Mouse (Mus musculus) heart, embryonic 14.5 days (tissue): ENCODE measurements at regions not wholly inside any gene's neighbourhood (a gene's known extent, or its start where the extent isn't known, plus 50 kb on each side); places are given as distances from the start of the nearest gene placed in this dataset.

Experiments used
- ATAC-seq: fragments of 200-750 bp; cut with Nextera tagmentation; 2 replicates; pipeline ENCODE4 v1.8.0; 2017; ENCODE audit warnings: low read depth, moderate TSS enrichment; ENCODE audit not compliant: insufficient number of reproducible peaks, insufficient read depth, low FRiP score
- H3K27ac ChIP-seq, 2 experiments: fragments of 200-500 bp in 1 of 2; fragments of 300-500 bp in 1 of 2; sonication (generic) in 1 of 2; replicated peaks in 1 of 2; 2 replicates each; pipeline ENCODE4 v1.5.1; 2012 to 2014; ENCODE audit warnings: low read depth in 2 of 2, low read length in 2 of 2, control low read depth in 1 of 2, mild to moderate bottlenecking in 1 of 2, mixed read lengths in 1 of 2; ENCODE audit not compliant: control insufficient read depth in 1 of 2, insufficient read depth in 1 of 2
- H3K27me3 ChIP-seq: fragments of 300-500 bp; sonication (generic); 2 replicates; pipeline ENCODE4 v1.6.1; 2014; ENCODE audit warnings: mild to moderate bottlenecking, low read length, control low read depth; ENCODE audit not compliant: control insufficient read depth, insufficient read depth
- H3K36me3 ChIP-seq: fragments of 300-500 bp; sonication (generic); 2 replicates; pipeline ENCODE4 v1.6.1; 2014; ENCODE audit warnings: mild to moderate bottlenecking, control low read depth, low read length, mixed read lengths; ENCODE audit not compliant: control insufficient read depth, insufficient read depth
- H3K4me1 ChIP-seq, 2 experiments: fragments of 200-500 bp in 1 of 2; fragments of 300-500 bp in 1 of 2; sonication (generic) in 1 of 2; 2 replicates each; pipeline ENCODE4 v1.6.1; 2012 to 2014; ENCODE audit warnings: low read length in 2 of 2, control low read depth in 1 of 2, mixed read lengths in 1 of 2; ENCODE audit not compliant: control insufficient read depth in 2 of 2, insufficient read depth in 2 of 2
- H3K4me2 ChIP-seq: fragments of 300-500 bp; sonication (generic); 2 replicates; pipeline ENCODE4 v1.6.1; 2014; ENCODE audit warnings: mild to moderate bottlenecking, low read length
- H3K4me3 ChIP-seq, 2 experiments: fragments of 200-500 bp in 1 of 2; fragments of 300-500 bp in 1 of 2; sonication (generic) in 1 of 2; 2 replicates each; pipeline ENCODE4 v1.5.1; 2012 to 2014; ENCODE audit warnings: low read length in 2 of 2, mild to moderate bottlenecking in 2 of 2, control low read depth in 1 of 2, low read depth in 1 of 2, moderate library complexity in 1 of 2; ENCODE audit not compliant: control insufficient read depth in 1 of 2, insufficient read depth in 1 of 2
- H3K9ac ChIP-seq: fragments of 300-500 bp; sonication (generic); 2 replicates; pipeline ENCODE4 v1.6.1; 2014; ENCODE audit warnings: mild to moderate bottlenecking, low read length
- H3K9me3 ChIP-seq: fragments of 300-500 bp; sonication (generic); 2 replicates; pipeline ENCODE4 v1.6.1; 2016; ENCODE audit warnings: low read length, control low read depth; ENCODE audit not compliant: control insufficient read depth
- WGBS: fragments of 180-500 bp; shearing (Covaris S2); extraction: QIAGEN DNeasy Blood & Tissue Kit; methylation state at CpG from one replicate; pipeline ENCODE4 v1.1.7; 2014; 5-methylcytosine and 5-hydroxymethylcytosine counted together

GRCm38 (mm10) chr7:129914871-129915270 is 323.2 kb downstream of the Wdr11 start:
- no peak overlapping the region for H3K27ac ChIP-seq
- no peak overlapping the region for H3K9ac ChIP-seq
- no peaks in the 10 kb centered on the region for H3K36me3 ChIP-seq
- 86% methylated on average over 6 of the region's 6 CpGs for WGBS
- no peaks in the 10 kb centered on the region; a peak in 1 of 4 replicates for H3K4me1 ChIP-seq
- no peak overlapping the region for H3K4me2 ChIP-seq
- H3K4me3 ChIP-seq = no peak overlapping the region
- H3K9me3 ChIP-seq = no peaks in the 10 kb centered on the region
- ATAC-seq = no peak
- H3K27me3 ChIP-seq = no peaks in the 10 kb centered on the region

- ATAC-seq = no peak
- Histone ChIP-seq H3K4me3 (no peak overlapping the region), H3K4me2 (no peak overlapping the region), H3K9ac (no peak overlapping the region), H3K27me3 (no peaks in the 10 kb centered on the region), H3K27ac (no peak overlapping the region), H3K9me3 (no peaks in the 10 kb centered on the region), H3K4me1 (no peaks in the 10 kb centered on the region), H3K36me3 (no peaks in the 10 kb centered on the region)
- WGBS = 80% methylated on average over 18 of the region's 18 CpGs
Measured at GRCm38 (mm10) chr7:129918240-129919200, 326.9 kb downstream of the Wdr11 start.

GRCm38 (mm10) chr7:129922291-129922690 is 330.6 kb downstream of the Wdr11 start:
- 70% methylated on average over 7 of the region's 7 CpGs for WGBS
- no peak for ATAC-seq

GRCm38 (mm10) chr7:129936731-129937130 is 345.1 kb downstream of the Wdr11 start:
- H3K4me1 ChIP-seq = peaks cover 0 to 4% of the 10 kb centered on the region in 2 experiments; a peak in 1 of 4 replicates
- H3K4me2 ChIP-seq = no peak overlapping the region
- H3K27me3 ChIP-seq = no peaks in the 10 kb centered on the region
- no peak overlapping the region for H3K9ac ChIP-seq
- H3K27ac ChIP-seq = no peak overlapping the region
- ATAC-seq = no peak
- H3K9me3 ChIP-seq = no peaks in the 10 kb centered on the region
- H3K36me3 ChIP-seq = no peaks in the 10 kb centered on the region
- H3K4me3 ChIP-seq = no peak overlapping the region
- 70% methylated on average over 6 of the region's 6 CpGs for WGBS

More at GRCm38 (mm10) chr7:129922291-129922690, 330.6 kb downstream of the Wdr11 start:
- H3K4me3 ChIP-seq = no peak overlapping the region
- H3K27me3 ChIP-seq = no peaks in the 10 kb centered on the region
- H3K4me2 ChIP-seq = no peak overlapping the region
- H3K4me1 ChIP-seq = no peaks in the 10 kb centered on the region
- no peaks in the 10 kb centered on the region for H3K9me3 ChIP-seq
- no peaks in the 10 kb centered on the region for H3K36me3 ChIP-seq
- no peak overlapping the region for H3K9ac ChIP-seq
- no peak overlapping the region for H3K27ac ChIP-seq

GRCm38 (mm10) chr7:129937715-129938114 is 346.1 kb downstream of the Wdr11 start:
- no peaks in the 10 kb centered on the region for H3K9me3 ChIP-seq
- no peak overlapping the region for H3K27ac ChIP-seq
- no peak overlapping the region for H3K9ac ChIP-seq
- WGBS = 89% methylated on average over 6 of the region's 6 CpGs
- H3K27me3 ChIP-seq = no peaks in the 10 kb centered on the region
- no peak overlapping the region for H3K4me3 ChIP-seq
- H3K4me2 ChIP-seq = no peak overlapping the region
- ATAC-seq = no peak
- peaks cover 0 to 4% of the 10 kb centered on the region in 2 experiments; a peak in 1 of 4 replicates for H3K4me1 ChIP-seq
- no peaks in the 10 kb centered on the region for H3K36me3 ChIP-seq

- Histone ChIP-seq H3K27me3 (no peaks in the 10 kb centered on the region), H3K9me3 (no peaks in the 10 kb centered on the region), H3K4me1 (peaks cover 0 to 4% of the 10 kb centered on the region in 2 experiments; a peak in 1 of 4 replicates), H3K4me2 (no peak overlapping the region), H3K9ac (no peak overlapping the region), H3K4me3 (no peak overlapping the region), H3K36me3 (no peaks in the 10 kb centered on the region), H3K27ac (no peak overlapping the region)
- ATAC-seq = no peak
- WGBS = 68% methylated on average over 10 of the region's 10 CpGs
Measured at GRCm38 (mm10) chr7:129938141-129938540, 346.5 kb downstream of the Wdr11 start.

- H3K9ac ChIP-seq = no peak overlapping the region
- H3K27ac ChIP-seq = no peak overlapping the region
- no peaks in the 10 kb centered on the region for H3K27me3 ChIP-seq
- no peak overlapping the region for H3K4me3 ChIP-seq
- 86% methylated on average over 5 of the region's 5 CpGs for WGBS
- no peak for ATAC-seq
- no peak overlapping the region for H3K4me2 ChIP-seq
- no peaks in the 10 kb centered on the region for H3K36me3 ChIP-seq
- H3K9me3 ChIP-seq = no peaks in the 10 kb centered on the region
- H3K4me1 ChIP-seq = peaks cover 3 to 5% of the 10 kb centered on the region in 2 experiments; a peak in 3 of 4 replicates
Measured at GRCm38 (mm10) chr7:129939266-129939665, 347.6 kb downstream of the Wdr11 start.
